Mouse (Mus musculus) heart, adult 2 months (tissue): ENCODE measurements around the gene Etfdh.

ENCODE experiments used
- CTCF ChIP-seq: fragments of 200-600 bp; IDR thresholded peaks from 2 replicates; pipeline ENCODE4 v1.8.1; 2022; ENCODE audit warnings: antibody characterized with exemption, mild to moderate bottlenecking, moderate library complexity
- EP300 ChIP-seq: fragments of 200-500 bp; IDR thresholded peaks from 2 replicates; pipeline ENCODE4 v1.6.1; 2011; ENCODE audit warnings: low read depth, low read length, control low read depth; ENCODE audit not compliant: insufficient read depth
- POLR2A ChIP-seq: fragments of 200-500 bp; IDR thresholded peaks from 2 replicates; pipeline ENCODE4 v1.6.1; 2011; ENCODE audit warnings: mild to moderate bottlenecking, low read depth, low read length, control low read depth; ENCODE audit not compliant: insufficient read depth

- TF ChIP-seq EP300, result no peak
- TF ChIP-seq CTCF, result peak; percentile 16; the same call in 1 of the 2 replicates
- no peak for TF ChIP-seq POLR2A
Observed at GRCm38 (mm10) chr3:79674641-79675040, 45.3 kb upstream of the Etfdh start.
